Comparison of ENCODE assay signal across 8 mouse cellular contexts in the genomic region with DNA sequence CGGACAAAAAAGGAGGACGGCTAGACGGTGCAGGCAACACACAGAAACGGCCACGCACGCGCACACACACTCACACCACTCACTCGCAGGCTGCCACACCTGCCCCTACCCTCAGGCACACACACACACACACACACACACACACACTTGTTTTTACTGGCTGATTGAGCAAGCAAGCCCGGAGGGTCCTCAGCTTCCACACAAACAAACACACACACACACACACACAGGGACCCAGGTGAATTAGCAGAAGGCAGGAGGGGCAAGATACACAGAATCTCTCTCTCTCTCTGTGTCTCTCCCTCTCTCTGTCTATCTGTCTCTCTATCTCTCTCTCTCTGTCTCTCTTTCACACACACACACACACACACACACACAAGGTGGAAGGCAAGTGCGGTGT. TPM values are rescaled to one million over a fixed set of nuclear protein-coding genes. Genes with fewer than 3 reads are reported as not detected.
DNase-seq lines count a peak whose midpoint lies in the region.
"Not testable (repeated sequence)": the region's sequence is repeated elsewhere in the genome, so short reads cannot be mapped to it uniquely, and the experiment has no call there.

No protein-coding gene starts in this region.

- DNase-seq in adrenal gland, adult (ENCODE audit: inconsistent age in 2 of 2, low spot score in 1 of 2): peak; percentile 1 to 28
- peak; percentile 5 for DNase-seq in cerebellum, adult 9-10 months
- DNase-seq in gastrocnemius, postnatal 14 days: peak; percentile 2
- peak; percentile 1 for DNase-seq in kidney, adult 11 months
- DNase-seq in left cerebral cortex, postnatal 14 days (ENCODE audit: low spot score in 2 of 2): peak; percentile 4 to 6
- peak; percentile 1 for DNase-seq in ovary, postnatal 14 days (ENCODE audit: low spot score)
- DNase-seq in testis, postnatal 14 days (ENCODE audit: low spot score): peak; percentile 16
- peak; percentile 9 for DNase-seq in urinary bladder, postnatal 10 days (ENCODE audit: low spot score)

- intact Hi-C loops in gastrocnemius, postnatal 14 days (cut with DNase I; ENCODE audit: low total_unique reads); left cerebral cortex, postnatal 14 days (cut with DNase I): not testable (repeated sequence)

RNA-seq across cellular contexts. Expression of gene Gas8, which starts 56.8 kb away (rescaled TPM):
- total RNA-seq in gastrocnemius, postnatal 14 days (2021): 1 to 10 TPM; 4.6 to 4.9 TPM
- total RNA-seq in left cerebral cortex, postnatal 14 days (2021): 10 to 100 TPM; 25.7 to 30.7 TPM

Comparison
In these comparisons a context has a peak if more than half of its experiments do, and no peak if none do; other contexts are left out.
1. Peak in every context shown above with its lines: DNase-seq.
2. RNA of gene Gas8, which starts 56.8 kb away (total RNA-seq): 25.7 to 30.7 TPM in left cerebral cortex, postnatal 14 days; 4.6 to 4.9 TPM in gastrocnemius, postnatal 14 days; every median in the first group is over 4 times any median in the second.